Mouse (Mus musculus) adrenal gland (tissue): ENCODE data around the gene Syne1.

Source experiments
- intact Hi-C: fragments of 180-260 bp; cut with DNase I; formaldehyde crosslinking; loops from one replicate; pipeline ENCODE4 v1.15.1; 2025

Syne1 gene

GRCm38 (mm10) chr10:5012004-5012403, 539.3 kb downstream of the Syne1 start:
- intact Hi-C loops: no loop called here

- intact Hi-C loops: no loop called here
These were observed 542.4 kb downstream of the Syne1 start for GRCm38 (mm10) chr10:5008795-5009366.

GRCm38 (mm10) chr10:4996592-4996991, 554.7 kb downstream of the Syne1 start:
- intact Hi-C loops: no loop called here

DNA sequence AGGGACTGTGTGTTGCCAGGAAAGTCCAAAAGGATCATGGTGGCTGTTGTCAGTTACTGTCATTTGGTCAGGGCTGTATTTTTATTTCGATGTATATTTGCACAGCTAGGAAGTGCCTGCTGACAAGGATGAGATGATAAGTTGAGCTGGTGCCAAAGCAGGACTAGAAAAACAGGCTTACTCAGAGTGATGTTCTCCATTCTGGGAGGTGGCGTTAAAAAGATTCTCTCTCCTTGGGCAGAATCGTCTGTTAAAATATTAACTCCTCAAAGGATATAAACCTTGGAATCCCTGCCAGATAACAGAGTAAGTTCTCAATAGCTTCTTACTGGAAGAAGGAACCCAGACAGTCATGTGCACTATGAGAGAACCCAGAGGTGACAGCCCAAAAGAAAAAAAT, 557.5 kb downstream of the Syne1 start:
- intact Hi-C loops: no loop called here

GRCm38 (mm10) chr10:4983919-4984318, 567.4 kb downstream of the Syne1 start:
- intact Hi-C loops: no loop called here

GRCm38 (mm10) chr10:4977374-4977773, 573.9 kb downstream of the Syne1 start:
- intact Hi-C loops: no loop called here

DNA sequence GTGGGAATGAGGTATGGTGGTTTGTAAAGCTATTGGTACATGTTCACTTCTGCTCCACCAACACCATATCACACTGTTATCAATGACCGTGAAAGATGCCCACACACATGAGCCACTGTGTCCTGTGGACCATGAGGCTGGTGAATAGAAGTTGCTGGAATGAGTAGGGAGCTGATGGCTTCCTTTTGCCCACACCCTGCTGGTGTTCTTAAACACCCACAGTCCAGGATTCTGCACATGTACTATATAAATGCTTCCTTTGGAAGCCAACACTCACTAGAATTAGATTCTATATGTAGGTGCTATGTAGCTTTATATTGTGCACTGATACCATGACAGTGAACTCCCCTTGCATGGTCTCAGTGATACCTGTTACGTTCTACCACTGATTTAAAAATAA, 574.7 kb downstream of the Syne1 start:
- intact Hi-C loops: no loop called here

GRCm38 (mm10) chr10:4974246-4974645, 577.0 kb downstream of the Syne1 start:
- intact Hi-C loops: no loop called here

- intact Hi-C loops: no loop called here
These were observed 579.3 kb downstream of the Syne1 start for GRCm38 (mm10) chr10:4972026-4972425.

GRCm38 (mm10) chr10:4971586-4971985, 579.7 kb downstream of the Syne1 start:
- intact Hi-C loops: no loop called here

GRCm38 (mm10) chr10:4971156-4971555, 580.1 kb downstream of the Syne1 start:
- intact Hi-C loops: no loop called here
